Mouse (Mus musculus) lung, embryonic 14.5 days (tissue): ENCODE measurements around the gene Astn1. TPM values are rescaled to one million over a fixed set of nuclear protein-coding genes. Genes with fewer than 3 reads are reported as not detected.

Experiments used
- ATAC-seq: fragments of 200-750 bp; cut with Nextera tagmentation; 2 replicates; pipeline ENCODE4 v1.8.0; 2017; ENCODE audit warnings: mild to moderate bottlenecking, moderate TSS enrichment, moderate library complexity; ENCODE audit not compliant: insufficient read depth
- DNase-seq: peaks from one replicate; pipeline ENCODE4 v3.0.0-alpha.2; 2015
- H3K27ac ChIP-seq: fragments of 300-500 bp; sonication (generic); 2 replicates; pipeline ENCODE4 v1.5.1; 2014; ENCODE audit warnings: low read depth, mild to moderate bottlenecking, moderate library complexity
- H3K27me3 ChIP-seq: fragments of 300-500 bp; sonication (generic); 2 replicates; pipeline ENCODE4 v1.6.1; 2014; ENCODE audit warnings: low read length, control low read depth; ENCODE audit not compliant: insufficient read depth
- H3K36me3 ChIP-seq: fragments of 300-500 bp; sonication (generic); 2 replicates; pipeline ENCODE4 v1.6.1; 2014; ENCODE audit warnings: control low read depth; ENCODE audit not compliant: insufficient read depth
- H3K4me1 ChIP-seq: fragments of 300-500 bp; sonication (generic); 2 replicates; pipeline ENCODE4 v1.6.1; 2014; ENCODE audit warnings: antibody characterized with exemption, control low read depth; ENCODE audit not compliant: insufficient read depth
- H3K4me2 ChIP-seq: fragments of 300-500 bp; sonication (generic); 2 replicates; pipeline ENCODE4 v1.6.1; 2014; ENCODE audit warnings: mild to moderate bottlenecking
- H3K4me3 ChIP-seq: fragments of 300-500 bp; sonication (generic); 2 replicates; pipeline ENCODE4 v1.5.1; 2014; ENCODE audit warnings: low read depth, low read length
- H3K9ac ChIP-seq: fragments of 300-500 bp; sonication (generic); 2 replicates; pipeline ENCODE4 v1.6.1; 2014
- H3K9me3 ChIP-seq: fragments of 300-500 bp; sonication (generic); 2 replicates; pipeline ENCODE4 v1.6.1; 2016; ENCODE audit warnings: low read depth, low read length, control low read depth
- CTCF ChIP-seq: IDR thresholded peaks from 2 replicates; pipeline ENCODE4 v1.5.1; 2016; ENCODE audit warnings: antibody characterized with exemption, low read depth
- WGBS: fragments of 180-500 bp; shearing (Covaris S2); extraction: QIAGEN DNeasy Blood & Tissue Kit; methylation state at CpG from one replicate; pipeline ENCODE4 v1.1.7; 2014; 5-methylcytosine and 5-hydroxymethylcytosine counted together
- polyA plus RNA-seq: library from polyadenylated mRNA; unstranded; fragments of >200 nt; fragmentation: Nextera tagmentation; extraction: Ambion mirVana; gene quantifications from 2 replicates; pipeline ENCODE4 v1.2.1, GENCODE M21; 2014

The Astn1 gene
- polyA plus RNA-seq, 1 experiment from 2014 or later = 0.36 TPM

GRCm38 (mm10) chr1:158615202-158615601, 253.1 kb downstream of the Astn1 start:
- Histone ChIP-seq H3K27me3 (no peaks in the 10 kb centered on the region), H3K9ac (no peak overlapping the region), H3K4me3 (no peak overlapping the region), H3K36me3 (no peaks in the 10 kb centered on the region), H3K4me2 (no peak overlapping the region), H3K4me1 (no peaks in the 10 kb centered on the region), H3K9me3 (no peaks in the 10 kb centered on the region), H3K27ac (no peak overlapping the region)
- TF ChIP-seq CTCF = no peak
- ATAC-seq (no peak), DNase-seq (no peak)
- 85% methylated on average over 1 of the region's 1 CpGs for WGBS

GRCm38 (mm10) chr1:158617943-158618342, 255.9 kb downstream of the Astn1 start:
- no peak overlapping the region for H3K4me3 ChIP-seq
- H3K9ac ChIP-seq = no peak overlapping the region
- no peak for TF ChIP-seq CTCF
- 80% methylated on average over 4 of the region's 4 CpGs for WGBS
- no peak overlapping the region for H3K27ac ChIP-seq
- H3K36me3 ChIP-seq = no peaks in the 10 kb centered on the region
- DNase-seq (no peak), ATAC-seq (no peak)
- no peaks in the 10 kb centered on the region for H3K4me1 ChIP-seq
- H3K27me3 ChIP-seq = no peaks in the 10 kb centered on the region
- H3K9me3 ChIP-seq = no peaks in the 10 kb centered on the region
- H3K4me2 ChIP-seq = no peak overlapping the region

GRCm38 (mm10) chr1:158632935-158633334, 270.9 kb downstream of the Astn1 start:
- 50% methylated on average over 4 of the region's 4 CpGs for WGBS
- no peak for ATAC-seq
- TF ChIP-seq CTCF = no peak

GRCm38 (mm10) chr1:158633441-158633840, 271.4 kb downstream of the Astn1 start:
- no peak for TF ChIP-seq CTCF
- no peaks in the 10 kb centered on the region for H3K4me1 ChIP-seq
- WGBS = 79% methylated on average over 2 of the region's 2 CpGs
- no peaks in the 10 kb centered on the region for H3K27me3 ChIP-seq
- H3K4me2 ChIP-seq = no peak overlapping the region
- H3K27ac ChIP-seq = no peak overlapping the region
- no peak overlapping the region for H3K4me3 ChIP-seq
- no peak overlapping the region for H3K9ac ChIP-seq
- no peaks in the 10 kb centered on the region for H3K36me3 ChIP-seq
- H3K9me3 ChIP-seq = no peaks in the 10 kb centered on the region
- ATAC-seq = no peak
- no peak for DNase-seq

More at GRCm38 (mm10) chr1:158632935-158633334, 270.9 kb downstream of the Astn1 start:
- Histone ChIP-seq H3K9ac (no peak overlapping the region), H3K27ac (no peak overlapping the region), H3K9me3 (no peaks in the 10 kb centered on the region), H3K36me3 (no peaks in the 10 kb centered on the region), H3K4me2 (no peak overlapping the region), H3K27me3 (no peaks in the 10 kb centered on the region), H3K4me3 (no peak overlapping the region), H3K4me1 (no peaks in the 10 kb centered on the region)
- no peak for DNase-seq

- no peaks in the 10 kb centered on the region for H3K9me3 ChIP-seq
- no peak for ATAC-seq
- DNase-seq = no peak
- no peak overlapping the region for H3K9ac ChIP-seq
- H3K4me1 ChIP-seq = no peaks in the 10 kb centered on the region
- no peak overlapping the region for H3K4me3 ChIP-seq
- 69% methylated on average over 2 of the region's 2 CpGs for WGBS
- TF ChIP-seq CTCF = no peak
- H3K27me3 ChIP-seq = no peaks in the 10 kb centered on the region
- H3K4me2 ChIP-seq = no peak overlapping the region
- no peaks in the 10 kb centered on the region for H3K36me3 ChIP-seq
- H3K27ac ChIP-seq = no peak overlapping the region
These were observed 279.2 kb downstream of the Astn1 start for GRCm38 (mm10) chr1:158641306-158641705.

- Histone ChIP-seq H3K27ac (no peak overlapping the region), H3K4me1 (no peaks in the 10 kb centered on the region), H3K36me3 (no peaks in the 10 kb centered on the region), H3K9me3 (no peaks in the 10 kb centered on the region), H3K27me3 (no peaks in the 10 kb centered on the region), H3K9ac (no peak overlapping the region), H3K4me3 (no peak overlapping the region), H3K4me2 (no peak overlapping the region)
- no peak for TF ChIP-seq CTCF
- ATAC-seq (no peak), DNase-seq (no peak)
These were observed 280.2 kb downstream of the Astn1 start for GRCm38 (mm10) chr1:158642247-158642646.

GRCm38 (mm10) chr1:158652799-158653198, 290.7 kb downstream of the Astn1 start:
- Histone ChIP-seq H3K4me1 (no peaks in the 10 kb centered on the region), H3K4me3 (no peak overlapping the region), H3K27ac (no peak overlapping the region), H3K9me3 (no peaks in the 10 kb centered on the region), H3K9ac (no peak overlapping the region), H3K27me3 (no peaks in the 10 kb centered on the region), H3K4me2 (no peak overlapping the region), H3K36me3 (no peaks in the 10 kb centered on the region)
- DNase-seq (no peak), ATAC-seq (no peak)
- 78% methylated on average over 2 of the region's 2 CpGs for WGBS
- TF ChIP-seq CTCF = no peak
